Comparison of ENCODE assay signal across 8 mouse cellular contexts in genomic region chr9:111118252-111118890, GRCm38 (mm10). TPM values are rescaled to one million over a fixed set of nuclear protein-coding genes. Genes with fewer than 3 reads are reported as not detected.
A peak's percentile ranks its signal among the peaks of the same experiment; 100 is the strongest.
DNase-seq lines count a peak whose midpoint lies in the region; ATAC-seq lines count a peak whose summit lies in the region.

No protein-coding gene starts in this region.

- whole genome bisulfite sequencing in limb, embryonic 12.5 days: under 1% methylated on average over 52 of the region's 52 CpGs
- WGBS in midbrain, embryonic 14.5 days: under 1% methylated on average over 50 of the region's 52 CpGs

- H3K9me3 ChIP-seq in limb, embryonic 12.5 days: no peaks in the 10 kb centered on the region
- H3K9me3 ChIP-seq in midbrain, embryonic 14.5 days (ENCODE audit: control insufficient read depth, low read length): no peaks in the 10 kb centered on the region

- peak overlapping the region; percentile 94 for H3K9ac ChIP-seq in limb, embryonic 12.5 days (replicated peaks)
- H3K9ac ChIP-seq in midbrain, embryonic 14.5 days (replicated peaks; ENCODE audit: low read length): peak overlapping the region; percentile 92

- DNase-seq in cerebellum, adult 11 months: peak; percentile 50
- no peak for DNase-seq in cerebellum, adult 8-10 months
- DNase-seq in cerebellum, postnatal 4 days (ENCODE audit: low spot score in 2 of 2): peak; percentile 31 to 32
- DNase-seq in gastrocnemius, postnatal 14 days: peak; percentile 52
- DNase-seq in induced T-regulatory cell, adult 2 months (ENCODE audit: low read depth): peak; percentile 58
- DNase-seq in midbrain, embryonic 14.5 days: peak; percentile 65
- peak; percentile 20 for DNase-seq in splenic B cell, adult 2 months (ENCODE audit: low read depth, low spot score)

- intact Hi-C loops in gastrocnemius, postnatal 14 days (cut with DNase I; ENCODE audit: low total_unique reads): no loop called here

- peak overlapping the region; percentile 76 for H3K4me2 ChIP-seq in limb, embryonic 12.5 days
- H3K4me2 ChIP-seq in midbrain, embryonic 14.5 days (ENCODE audit: low read length): peak overlapping the region; percentile 81

- peaks cover 13% of the 10 kb centered on the region for H3K4me1 ChIP-seq in limb, embryonic 12.5 days (replicated peaks)
- peaks cover 16% of the 10 kb centered on the region for H3K4me1 ChIP-seq in midbrain, embryonic 14.5 days (ENCODE audit: control insufficient read depth, insufficient read depth, low read length)

- no peaks in the 10 kb centered on the region for H3K27me3 ChIP-seq in limb, embryonic 12.5 days
- no peaks in the 10 kb centered on the region for H3K27me3 ChIP-seq in midbrain, embryonic 14.5 days (ENCODE audit: control insufficient read depth, insufficient read depth, low read length)
- H3K27me3 ChIP-seq in splenic B cell, adult 2 months (ENCODE audit: control insufficient read depth, insufficient read depth, low read length, poor library complexity, severe bottlenecking): no peaks in the 10 kb centered on the region

- H3K27ac ChIP-seq in limb, embryonic 12.5 days: peak overlapping the region; percentile 81
- peak overlapping the region; percentile 87 for H3K27ac ChIP-seq in midbrain, embryonic 14.5 days (replicated peaks; ENCODE audit: low read depth, low read length)

- ATAC-seq in limb, embryonic 12.5 days (ENCODE audit: insufficient number of reproducible peaks, insufficient read depth, low FRiP score, low TSS enrichment, low read depth): peak; percentile 81
- ATAC-seq in midbrain, embryonic 14.5 days (ENCODE audit: low FRiP score, low TSS enrichment): peak; percentile 90

- H3K4me3 ChIP-seq in limb, embryonic 12.5 days (replicated peaks): peak overlapping the region; percentile 99
- H3K4me3 ChIP-seq in midbrain, embryonic 14.5 days (replicated peaks; ENCODE audit: low read depth, low read length): peak overlapping the region; percentile 99

- 0 out of 2 replicates have a peak, but pooled peaks cover 9% of the 10 kb centered on the region for H3K36me3 ChIP-seq in limb, embryonic 12.5 days
- no peaks in the 10 kb centered on the region for H3K36me3 ChIP-seq in midbrain, embryonic 14.5 days (ENCODE audit: control insufficient read depth, insufficient read depth, low read length)
- H3K36me3 ChIP-seq in splenic B cell, adult 2 months (ENCODE audit: control insufficient read depth, insufficient read depth, low read length, poor library complexity, severe bottlenecking): no peaks in the 10 kb centered on the region

RNA-seq across cellular contexts. Expression of gene Lrrfip2, which starts 1.0 kb away (rescaled TPM):
- 10 to 100 TPM; 60.2 to 63.7 TPM for total RNA-seq in gastrocnemius, postnatal 14 days (2021)
- 45.0 and 45.9 TPM in 2 replicates for polyA plus RNA-seq in limb, embryonic 12.5 days (2016; fragmentation: Nextera tagmentation; extraction: Ambion mirVana)
- polyA plus RNA-seq in midbrain, embryonic 14.5 days (2014; fragmentation: Nextera tagmentation; extraction: Ambion mirVana): 45.1 and 50.7 TPM in 2 replicates
